Mouse (Mus musculus) spleen, embryonic (tissue): ENCODE results near the gene Adssl1.

Experiments
- CTCF ChIA-PET: fragments of 350-600 bp; sonication (Branson Sonifier 250); formaldehyde crosslinking; loops from one replicate; lab custom pipeline; 2022; lab: Charles Lee

Gene Adssl1

GRCm38 (mm10) chr12:112619686-112620353 lies at the start of gene Adssl1:
Gene Adssl1 (plus strand): TSS chr12:112620045.
- CTCF ChIA-PET, result no interaction called here

- CTCF ChIA-PET, result no interaction called here
Observed at GRCm38 (mm10) chr12:112570160-112570559, 49.7 kb upstream of the Adssl1 start.

- CTCF ChIA-PET, result no interaction called here
Observed at GRCm38 (mm10) chr12:112571064-112571463, 48.8 kb upstream of the Adssl1 start.

GRCm38 (mm10) chr12:112575274-112575986 lies 44.4 kb upstream of the Adssl1 start:
- CTCF ChIA-PET, result interaction anchor here (1.0 kb wide), 1 partner anchor 26 kb away, joined by 3 read pairs; no protein-coding TSS in a partner anchor

GRCm38 (mm10) chr12:112576341-112576740 lies 43.5 kb upstream of the Adssl1 start:
- CTCF ChIA-PET, result no interaction called here

- CTCF ChIA-PET, result no interaction called here
Observed at GRCm38 (mm10) chr12:112576749-112577148, 43.1 kb upstream of the Adssl1 start.

- CTCF ChIA-PET, result no interaction called here
Observed at GRCm38 (mm10) chr12:112578296-112579090, 41.4 kb upstream of the Adssl1 start.

GRCm38 (mm10) chr12:112579430-112579829 lies 40.4 kb upstream of the Adssl1 start:
- CTCF ChIA-PET, result no interaction called here

- CTCF ChIA-PET, result no interaction called here
Observed at GRCm38 (mm10) chr12:112579926-112580325, 39.9 kb upstream of the Adssl1 start.

- CTCF ChIA-PET, result no interaction called here
Observed at GRCm38 (mm10) chr12:112581113-112581512, 38.7 kb upstream of the Adssl1 start.

GRCm38 (mm10) chr12:112584954-112585353 lies 34.9 kb upstream of the Adssl1 start:
- CTCF ChIA-PET, result no interaction called here

- CTCF ChIA-PET, result interaction anchor here (0.7 kb wide), 1 partner anchor 23 kb away, joined by 3 read pairs; no protein-coding TSS in a partner anchor
Observed at GRCm38 (mm10) chr12:112585924-112586538, 33.8 kb upstream of the Adssl1 start.

GRCm38 (mm10) chr12:112587125-112588124 lies 32.4 kb upstream of the Adssl1 start:
- CTCF ChIA-PET, result interaction anchor here (0.6 kb wide), 1 partner anchor 19 kb away, joined by 7 read pairs; no protein-coding TSS in a partner anchor

- CTCF ChIA-PET, result interaction anchor here (0.6 kb wide), 1 partner anchor 18 kb away, joined by 7 read pairs; no protein-coding TSS in a partner anchor
Observed at GRCm38 (mm10) chr12:112588426-112589256, 31.2 kb upstream of the Adssl1 start, which contains the start of gene Inf2. Gene Inf2 (plus strand): TSS chr12:112588784.

GRCm38 (mm10) chr12:112589491-112590191 lies 30.2 kb upstream of the Adssl1 start:
- CTCF ChIA-PET, result no interaction called here

GRCm38 (mm10) chr12:112590566-112591239 lies 29.1 kb upstream of the Adssl1 start:
- CTCF ChIA-PET, result interaction anchor here (0.6 kb wide), 1 partner anchor 32 kb away, joined by 6 read pairs; no protein-coding TSS in a partner anchor

- CTCF ChIA-PET, result no interaction called here
Observed at GRCm38 (mm10) chr12:112591240-112591639, 28.6 kb upstream of the Adssl1 start.

- CTCF ChIA-PET, result no interaction called here
Observed at GRCm38 (mm10) chr12:112591730-112592129, 28.1 kb upstream of the Adssl1 start.
